Mouse (Mus musculus) MEL (cell line): ENCODE results near the gene Chid1. TPM values are rescaled to one million over a fixed set of nuclear protein-coding genes. Genes with fewer than 3 reads are reported as not detected.

Source experiments
- DNase-seq: peaks from one replicate; pipeline ENCODE4 v3.0.0; 2011; ENCODE audit warnings: low read depth, low spot score
- H3K27ac ChIP-seq: 2 replicates; pipeline ENCODE4 v1.5.1; 2012; ENCODE audit warnings: low read depth, mild to moderate bottlenecking, control low read depth, low read length, moderate library complexity; ENCODE audit not compliant: control insufficient read depth
- H3K27me3 ChIP-seq, 2 experiments: fragments of 150-350 bp in 1 of 2; sonication (generic) in 1 of 2; 2 replicates each; pipeline ENCODE4 v1.6.1; 2012; ENCODE audit warnings: low read length in 2 of 2, mild to moderate bottlenecking in 2 of 2, improper control_type of control experiment in 1 of 2, moderate library complexity in 1 of 2; ENCODE audit not compliant: insufficient read depth in 2 of 2, control insufficient read depth in 1 of 2
- H3K36me3 ChIP-seq, 2 experiments: 2 replicates each; pipeline ENCODE4 v1.6.1; 2012 to 2014; ENCODE audit warnings: low read length in 2 of 2, improper control_type of control experiment in 1 of 2, inconsistent platforms in 1 of 2, mild to moderate bottlenecking in 1 of 2; ENCODE audit not compliant: insufficient read depth in 2 of 2, control insufficient read depth in 1 of 2
- H3K4me1 ChIP-seq, 2 experiments: fragments of 150-350 bp in 1 of 2; sonication (generic) in 1 of 2; 2 replicates each; pipeline ENCODE4 v1.6.1; 2012; ENCODE audit warnings: low read length in 2 of 2, improper control_type of control experiment in 1 of 2, mild to moderate bottlenecking in 1 of 2; ENCODE audit not compliant: insufficient read depth in 2 of 2, control insufficient read depth in 1 of 2
- H3K4me3 ChIP-seq, 2 experiments: fragments of 150-350 bp in 1 of 2; sonication (generic) in 1 of 2; 2 replicates each; pipeline ENCODE4 v1.5.1; 2012; ENCODE audit warnings: low read depth in 2 of 2, low read length in 2 of 2, mild to moderate bottlenecking in 2 of 2, moderate library complexity in 2 of 2, control low read depth in 1 of 2, improper control_type of control experiment in 1 of 2; ENCODE audit not compliant: control insufficient read depth in 1 of 2, insufficient read depth in 1 of 2
- H3K79me2 ChIP-seq: 2 replicates; pipeline ENCODE4 v1.6.1; 2012; ENCODE audit warnings: mild to moderate bottlenecking, low read length, moderate library complexity; ENCODE audit not compliant: control insufficient read depth, poor library complexity, insufficient read depth
- H3K9ac ChIP-seq: 2 replicates; pipeline ENCODE4 v1.6.1; 2012; ENCODE audit warnings: low read depth, mild to moderate bottlenecking, control low read depth, low read length, moderate library complexity; ENCODE audit not compliant: control insufficient read depth, poor library complexity, severe bottlenecking
- H3K9me3 ChIP-seq: fragments of 150-350 bp; sonication (generic); replicated peaks from 2 replicates; pipeline ENCODE4 v1.6.1; 2012; ENCODE audit warnings: mild to moderate bottlenecking, low read length, improper control_type of control experiment, moderate library complexity; ENCODE audit not compliant: insufficient read depth
- BHLHE40 ChIP-seq: IDR thresholded peaks from 2 replicates; pipeline ENCODE4 v1.6.1; 2012; ENCODE audit warnings: low read depth, mild to moderate bottlenecking, inconsistent platforms, low read length, improper control_type of control experiment, borderline replicate concordance
- CHD1 ChIP-seq: IDR thresholded peaks from 2 replicates; pipeline ENCODE4 v1.6.1; 2012; ENCODE audit warnings: low read depth, mild to moderate bottlenecking, inconsistent platforms, low read length, improper control_type of control experiment
- ETS1 ChIP-seq: IDR thresholded peaks from 2 replicates; pipeline ENCODE4 v1.6.1; 2012; ENCODE audit warnings: low read depth, mild to moderate bottlenecking, inconsistent platforms, low read length, improper control_type of control experiment, moderate library complexity
- GABPA ChIP-seq: IDR thresholded peaks from 2 replicates; pipeline ENCODE4 v1.6.1; 2012; ENCODE audit warnings: low read depth, mild to moderate bottlenecking, inconsistent platforms, low read length, improper control_type of control experiment, moderate library complexity
- HCFC1 ChIP-seq: IDR thresholded peaks from 2 replicates; pipeline ENCODE4 v1.6.1; 2012; ENCODE audit warnings: low read depth, mild to moderate bottlenecking, inconsistent platforms, low read length, improper control_type of control experiment, moderate library complexity
- JUND ChIP-seq: IDR thresholded peaks from 2 replicates; pipeline ENCODE4 v1.6.1; 2011; ENCODE audit warnings: low read depth, mild to moderate bottlenecking, improper control_type of control experiment, low read length
- MYB ChIP-seq: IDR thresholded peaks from 2 replicates; pipeline ENCODE4 v1.6.1; 2011; ENCODE audit warnings: mild to moderate bottlenecking, low read depth, low read length, improper control_type of control experiment
- NELFE ChIP-seq: IDR thresholded peaks from 2 replicates; pipeline ENCODE4 v1.6.1; 2011; ENCODE audit warnings: low read depth, low read length, improper control_type of control experiment
- POLR2A ChIP-seq, 2 experiments: IDR thresholded peaks; 2 replicates each; pipeline ENCODE4 v1.6.1; 2011 to 2012; ENCODE audit warnings: low read length in 2 of 2, mild to moderate bottlenecking in 2 of 2, control low read depth in 1 of 2, improper control_type of control experiment in 1 of 2, low read depth in 1 of 2, moderate library complexity in 1 of 2; ENCODE audit not compliant: control insufficient read depth in 1 of 2, insufficient read depth in 1 of 2, poor library complexity in 1 of 2
- RAD21 ChIP-seq: IDR thresholded peaks from 2 replicates; pipeline ENCODE4 v1.6.1; 2011; ENCODE audit warnings: mild to moderate bottlenecking, low read depth, low read length, improper control_type of control experiment
- SIN3A ChIP-seq: IDR thresholded peaks from 2 replicates; pipeline ENCODE4 v1.6.1; 2012; ENCODE audit warnings: low read length, improper control_type of control experiment, inconsistent platforms
- SMC3 ChIP-seq: IDR thresholded peaks from 2 replicates; pipeline ENCODE4 v1.6.1; 2011; ENCODE audit warnings: low read depth, low read length, improper control_type of control experiment
- TAL1 ChIP-seq: IDR thresholded peaks from 2 replicates; pipeline ENCODE4 v1.6.1; 2012; ENCODE audit warnings: mild to moderate bottlenecking, inconsistent platforms, low read length, moderate library complexity, mixed read lengths
- TBP ChIP-seq: IDR thresholded peaks from 2 replicates; pipeline ENCODE4 v1.8.0; 2011; ENCODE audit warnings: low read depth, low read length, improper control_type of control experiment
- TCF12 ChIP-seq: IDR thresholded peaks from 2 replicates; pipeline ENCODE4 v1.6.1; 2014; ENCODE audit warnings: low read depth, mild to moderate bottlenecking, inconsistent platforms, low read length, improper control_type of control experiment, moderate library complexity
- USF2 ChIP-seq, 2 experiments: IDR thresholded peaks; 2 replicates each; pipeline ENCODE4 v1.6.1; 2011 to 2012; ENCODE audit warnings: improper control_type of control experiment in 2 of 2, low read length in 2 of 2, borderline replicate concordance in 1 of 2, inconsistent platforms in 1 of 2, low read depth in 1 of 2, mild to moderate bottlenecking in 1 of 2; ENCODE audit not compliant: insufficient read depth in 1 of 2
- ZKSCAN1 ChIP-seq: IDR thresholded peaks from 2 replicates; pipeline ENCODE4 v1.6.1; 2012; ENCODE audit warnings: low read depth, mild to moderate bottlenecking, inconsistent platforms, low read length, improper control_type of control experiment, moderate library complexity
- ZNF384 ChIP-seq: IDR thresholded peaks from 2 replicates; pipeline ENCODE4 v1.6.1; 2012; ENCODE audit warnings: low read depth, mild to moderate bottlenecking, inconsistent platforms, low read length, improper control_type of control experiment
- polyA plus RNA-seq, 2 experiments: library from polyadenylated mRNA; stranded (reverse) in 1 of 2; unstranded in 1 of 2; fragments of >175 nt in 1 of 2; fragments of >200 nt in 1 of 2; gene quantifications; 2 replicates each; pipeline versions ENCODE4 v1.2.1 to v1.2.4; 2012; ENCODE audit warnings: low replicate concordance in 2 of 2, low read depth in 1 of 2; ENCODE audit not compliant: insufficient read length in 2 of 2, insufficient read depth in 1 of 2, missing spikeins in 1 of 2
- total RNA-seq: library from RNA; depleted of rRNA; stranded (reverse); fragments of 300-350 nt; gene quantifications from 2 replicates; pipeline ENCODE4 v1.2.3, GENCODE M21; 2012

The Chid1 gene
- total and polyA plus RNA-seq, 3 experiments = 36.1 to 46.7 TPM; not detected in 1

DNA sequence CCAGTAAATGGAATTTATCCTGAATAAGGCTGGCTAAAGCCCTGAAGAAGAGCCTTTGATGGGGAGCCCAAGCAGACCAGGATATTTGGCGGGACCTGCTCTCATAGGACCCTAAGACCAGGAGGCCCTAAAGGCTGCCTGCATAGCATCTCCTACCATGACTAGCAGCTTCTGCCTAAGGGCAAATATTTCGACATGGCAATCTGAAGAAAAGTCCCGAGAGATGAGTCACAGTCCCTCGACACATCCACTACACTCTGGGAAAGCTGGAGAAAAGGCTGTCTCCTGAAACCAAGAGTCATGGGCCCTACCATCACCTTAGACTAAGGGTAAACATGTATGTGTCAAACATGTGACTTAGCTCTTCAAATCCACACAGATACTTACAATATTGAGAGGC, 15.4 kb downstream of the Chid1 start:
- Histone ChIP-seq H3K36me3 (peaks cover 0 to 3% of the 10 kb centered on the region in 2 experiments; a peak in 2 of 4 replicates), H3K27me3 (no peaks in the 10 kb centered on the region), H3K4me3 (no peak overlapping the region), H3K4me1 (no peaks in the 10 kb centered on the region), H3K9me3 (no peaks in the 10 kb centered on the region), H3K79me2 (no peaks in the 10 kb centered on the region), H3K9ac (no peak overlapping the region), H3K27ac (no peak overlapping the region)
- no peak for DNase-seq
- TF ChIP-seq POLR2A (IDR thresholded peaks at IDR 0.05; ENCODE audit: control insufficient read depth in 1 of 2, insufficient read depth in 1 of 2, low read depth in 1 of 2, low read length in 2 of 2, poor library complexity in 1 of 2) (no peak), TBP (no peak), BHLHE40 (no peak), USF2 (IDR thresholded peaks at IDR 0.05; ENCODE audit: borderline replicate concordance in 1 of 2, insufficient read depth in 1 of 2, low read depth in 1 of 2, low read length in 2 of 2) (no peak), RAD21 (no peak), TCF12 (no peak), NELFE (no peak), SMC3 (no peak), JUND (no peak), TAL1 (no peak), ETS1 (no peak), SIN3A (no peak), MYB (no peak), CHD1 (no peak), GABPA (no peak), ZKSCAN1 (no peak), ZNF384 (no peak)

DNA sequence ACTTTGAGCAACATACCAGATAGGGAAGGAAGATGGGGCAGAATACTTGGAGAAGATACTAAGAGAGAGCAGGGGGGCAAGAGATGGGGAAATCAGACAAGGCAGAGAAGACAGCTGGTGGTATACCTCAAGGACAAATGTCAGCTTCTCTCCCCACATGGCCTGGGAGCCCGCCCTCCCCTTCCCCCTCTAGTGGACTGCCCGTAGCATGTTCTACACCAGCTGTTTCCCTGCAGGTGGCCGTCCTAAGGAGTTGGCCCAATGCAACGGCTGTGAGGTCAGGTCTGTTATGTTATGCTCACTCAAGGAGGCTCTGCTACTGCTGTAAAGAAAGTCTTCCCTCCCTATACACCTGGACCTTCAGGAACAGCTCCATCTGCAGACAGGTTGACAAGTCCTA, 16.6 kb downstream of the Chid1 start:
- no peak for TF ChIP-seq HCFC1
- TF ChIP-seq, all 39 proteins: peak for 0
- Histone ChIP-seq H3K4me1 (no peaks in the 10 kb centered on the region), H3K9me3 (no peaks in the 10 kb centered on the region), H3K36me3 (peaks cover 0 to 2% of the 10 kb centered on the region in 2 experiments; a peak in 1 of 4 replicates), H3K79me2 (no peaks in the 10 kb centered on the region), H3K9ac (no peak overlapping the region), H3K27ac (no peak overlapping the region), H3K4me3 (no peak overlapping the region), H3K27me3 (no peaks in the 10 kb centered on the region)
- DNase-seq = no peak
